Mouse (Mus musculus): ENCODE results near the gene Podxl.
"Not testable (repeated sequence)": the region's sequence is repeated elsewhere in the genome, so short reads cannot be mapped to it uniquely, and the experiment has no call there.

DNA sequence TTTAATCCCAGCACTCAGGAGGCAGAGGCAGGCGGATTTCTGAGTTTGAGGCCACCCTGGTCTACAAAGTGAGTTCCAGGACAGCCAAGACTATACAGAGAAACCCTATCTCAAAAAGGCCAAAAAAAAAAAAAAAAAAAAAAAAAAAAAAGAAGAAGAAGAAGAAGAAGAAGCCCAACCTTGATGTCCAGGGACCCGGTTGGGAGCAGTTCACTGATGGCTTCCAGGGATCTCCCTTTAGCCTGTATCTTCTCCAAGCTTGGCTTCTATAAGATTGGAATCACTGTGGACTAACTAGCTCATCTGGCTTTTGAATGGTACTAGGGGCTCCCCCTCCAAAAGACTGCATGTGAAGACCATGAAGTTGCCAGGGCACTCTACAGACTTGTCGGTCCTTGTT, 1.8 kb downstream of the Podxl start:
- not testable (repeated sequence) for TF ChIP-seq CTCF, EP300 (IDR thresholded peaks at IDR 0.05; ENCODE audit: low read depth)
